Mouse (Mus musculus) liver, adult 2 months (tissue): Measurements from ENCODE around the gene Asxl1.

Source experiments
- CTCF ChIP-seq: fragments of 200-500 bp; IDR thresholded peaks from 2 replicates; pipeline ENCODE4 v1.5.1; 2011; ENCODE audit warnings: low read depth, low read length, control low read depth
- POLR2A ChIP-seq: fragments of 200-500 bp; IDR thresholded peaks from 2 replicates; pipeline ENCODE4 v1.6.1; 2011; ENCODE audit warnings: low read length, control low read depth; ENCODE audit not compliant: insufficient read depth; ENCODE audit errors: extremely low read depth

- no peak for TF ChIP-seq CTCF
- no peak for TF ChIP-seq POLR2A
These were observed 44.2 kb downstream of the Asxl1 start for GRCm38 (mm10) chr2:153389831-153390230.
